Mouse (Mus musculus): Measurements from ENCODE around the gene Plbd1. TPM values are rescaled to one million over a fixed set of nuclear protein-coding genes. Genes with fewer than 3 reads are reported as not detected.

The Plbd1 gene
- polyA plus RNA-seq, 1 experiment from 2014 or later = 35.8 TPM

DNA sequence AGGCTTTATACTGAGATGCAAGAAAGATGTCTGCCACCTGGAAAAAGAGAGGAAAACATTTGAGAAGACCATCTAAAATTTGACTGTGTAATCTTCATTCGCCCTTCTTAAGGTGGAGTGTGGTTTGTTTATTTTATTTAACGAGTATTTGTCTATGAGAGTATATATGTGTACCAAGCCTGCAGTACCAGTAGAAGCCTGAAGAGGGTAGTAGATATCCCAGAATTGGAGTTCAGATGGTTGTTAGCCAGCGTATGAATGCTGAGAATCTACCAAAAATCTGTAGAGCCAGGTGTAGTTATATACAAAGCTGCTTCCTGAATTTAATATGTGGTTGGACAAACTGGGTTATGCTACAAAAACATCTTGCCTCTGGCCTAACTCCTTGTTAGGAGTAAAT, 49.4 kb downstream of the Plbd1 start:
- Histone ChIP-seq H3K36me3 (peaks cover 39% of the 10 kb centered on the region), H3K4me2 (no peak overlapping the region), H3K9me3 (no peaks in the 10 kb centered on the region), H3K27ac (no peak overlapping the region), H3K27me3 (no peaks in the 10 kb centered on the region), H3K9ac (no peak overlapping the region), H3K4me1 (no peaks in the 10 kb centered on the region), H3K4me3 (no peak overlapping the region)
- ATAC-seq (ENCODE audit: insufficient number of reproducible peaks, low FRiP score, low TSS enrichment, low read depth) = no peak
- 94% methylated on average over 3 of the region's 3 CpGs for WGBS

DNA sequence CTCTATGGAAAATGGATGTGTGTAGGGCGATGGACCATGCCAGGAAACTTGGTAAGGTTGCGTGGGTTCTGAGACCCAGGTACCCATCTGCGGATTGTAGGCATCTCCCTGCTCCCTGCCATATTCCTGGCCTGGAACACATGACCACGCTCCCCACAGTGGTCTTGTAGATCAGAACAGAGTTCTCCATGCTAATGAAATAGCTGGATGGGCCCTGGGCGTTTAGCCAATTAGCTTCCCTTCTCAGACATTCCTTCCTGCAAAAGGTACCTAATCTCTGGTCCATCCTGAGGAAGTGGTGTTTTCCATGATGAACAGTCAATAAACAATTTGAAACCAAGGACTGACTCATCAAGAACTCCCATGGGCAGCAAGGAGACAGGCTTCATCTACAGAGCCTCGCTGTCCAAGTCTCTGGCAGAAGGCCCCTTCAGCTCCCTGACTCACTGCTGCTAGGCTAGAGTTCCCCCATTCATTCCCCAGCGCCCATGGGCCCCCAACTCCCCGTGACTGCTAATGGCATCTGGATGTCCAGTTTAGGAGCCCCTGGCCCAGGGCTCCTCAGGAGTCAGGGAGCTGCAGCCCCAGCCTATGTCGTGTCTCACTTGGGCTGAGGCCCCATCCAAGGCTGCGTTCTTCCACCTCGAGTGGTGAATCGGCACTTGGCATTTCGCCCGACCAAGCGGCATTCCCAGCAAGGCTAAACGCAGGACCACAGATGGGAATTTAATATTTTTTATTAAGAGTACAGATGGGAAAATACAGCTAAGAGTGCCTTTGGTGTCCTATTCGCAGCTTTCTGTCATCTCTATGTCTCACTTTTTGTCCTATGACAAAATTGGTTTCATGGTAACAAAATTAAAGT, 50.1 kb downstream of the Plbd1 start:
- H3K27ac ChIP-seq = no peak overlapping the region
- H3K4me2 ChIP-seq = no peak overlapping the region
- no peaks in the 10 kb centered on the region for H3K4me1 ChIP-seq
- no peak overlapping the region for H3K9ac ChIP-seq
- H3K36me3 ChIP-seq = peaks cover 45% of the 10 kb centered on the region
- ATAC-seq (ENCODE audit: insufficient number of reproducible peaks, low FRiP score, low TSS enrichment, low read depth) = no peak
- H3K9me3 ChIP-seq = no peaks in the 10 kb centered on the region
- 90% methylated on average over 17 of the region's 17 CpGs for WGBS
- no peaks in the 10 kb centered on the region for H3K27me3 ChIP-seq
- H3K4me3 ChIP-seq = no peak overlapping the region

DNA sequence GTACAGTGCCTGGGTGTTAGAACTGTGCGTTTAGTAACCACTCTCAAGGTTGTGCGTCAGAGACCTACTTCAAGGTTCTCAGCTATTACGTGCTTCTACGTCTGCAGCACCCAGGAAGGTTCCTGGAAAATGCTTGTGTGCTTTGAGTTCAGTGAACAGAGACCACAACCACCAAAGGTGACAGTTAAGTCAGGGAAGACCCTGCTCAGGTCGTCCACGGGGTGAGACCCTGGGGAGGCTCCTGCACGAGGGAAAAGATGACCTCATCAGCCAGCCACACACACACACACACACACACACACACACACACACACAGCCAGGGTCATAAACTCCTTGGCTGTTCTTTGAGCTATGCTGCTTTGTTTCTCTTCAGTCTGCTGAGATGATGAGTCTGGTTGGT, 59.1 kb downstream of the Plbd1 start:
- H3K27ac ChIP-seq = no peak overlapping the region
- 80% methylated on average over 7 of the region's 7 CpGs for WGBS
- H3K27me3 ChIP-seq = no peaks in the 10 kb centered on the region
- no peaks in the 10 kb centered on the region for H3K4me1 ChIP-seq
- H3K4me2 ChIP-seq = no peak overlapping the region
- ATAC-seq (ENCODE audit: insufficient number of reproducible peaks, low FRiP score, low TSS enrichment, low read depth) = no peak
- H3K9me3 ChIP-seq = no peaks in the 10 kb centered on the region
- peaks cover 82% of the 10 kb centered on the region for H3K36me3 ChIP-seq
- no peak overlapping the region for H3K4me3 ChIP-seq
- no peak overlapping the region for H3K9ac ChIP-seq

DNA sequence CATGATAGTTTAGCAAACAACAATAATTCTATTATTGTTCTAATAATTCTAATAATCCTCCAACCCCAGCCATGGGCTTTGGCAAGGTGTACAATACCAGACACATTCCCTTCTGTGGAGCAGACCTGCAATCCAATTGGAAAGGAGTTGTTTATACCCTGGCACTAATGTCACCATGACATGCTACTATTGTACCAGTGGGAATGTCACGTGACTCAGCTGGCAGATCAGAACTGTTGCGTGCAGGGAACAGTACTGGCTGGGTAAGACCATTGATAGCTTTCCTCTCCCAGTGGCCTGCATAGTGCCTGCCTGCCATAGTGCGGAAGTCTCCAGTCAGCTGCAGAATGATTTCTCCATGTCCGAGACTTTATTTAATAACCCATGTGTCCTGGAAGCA, 67.2 kb downstream of the Plbd1 start:
- no peak overlapping the region for H3K4me2 ChIP-seq
- 88% methylated on average over 4 of the region's 4 CpGs for WGBS
- no peak overlapping the region for H3K9ac ChIP-seq
- no peak overlapping the region for H3K4me3 ChIP-seq
- H3K4me1 ChIP-seq = no peaks in the 10 kb centered on the region
- ATAC-seq (ENCODE audit: insufficient number of reproducible peaks, low FRiP score, low TSS enrichment, low read depth) = no peak
- peaks cover 61% of the 10 kb centered on the region for H3K36me3 ChIP-seq
- no peaks in the 10 kb centered on the region for H3K27me3 ChIP-seq
- H3K27ac ChIP-seq = no peak overlapping the region
- no peaks in the 10 kb centered on the region for H3K9me3 ChIP-seq

DNA sequence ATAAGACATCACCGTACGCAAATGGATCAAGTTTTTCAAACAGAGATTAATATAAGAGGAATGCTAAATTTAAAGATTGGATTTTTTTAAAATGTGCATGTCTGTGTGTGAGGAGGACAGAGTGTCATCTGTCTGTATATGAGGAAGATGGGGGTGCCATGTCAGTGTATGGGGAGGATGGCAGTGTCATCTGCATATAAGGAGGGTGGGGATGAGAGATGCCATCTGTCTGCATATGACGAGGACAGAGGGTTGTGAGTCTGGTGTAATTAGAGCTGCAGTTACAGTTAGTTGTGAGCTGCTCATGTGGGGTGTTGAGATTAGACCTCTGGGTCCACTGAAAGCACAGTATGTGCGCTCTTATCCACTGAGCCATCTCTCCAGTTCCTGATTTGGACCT, 71.0 kb downstream of the Plbd1 start:
- Histone ChIP-seq H3K27me3 (no peaks in the 10 kb centered on the region), H3K9me3 (no peaks in the 10 kb centered on the region), H3K4me3 (no peak overlapping the region), H3K27ac (no peak overlapping the region), H3K4me1 (no peaks in the 10 kb centered on the region), H3K36me3 (peaks cover 63% of the 10 kb centered on the region), H3K9ac (no peak overlapping the region), H3K4me2 (no peak overlapping the region)
- ATAC-seq (ENCODE audit: insufficient number of reproducible peaks, low FRiP score, low TSS enrichment, low read depth) = no peak
- 90% methylated on average over 4 of the region's 4 CpGs for WGBS

DNA sequence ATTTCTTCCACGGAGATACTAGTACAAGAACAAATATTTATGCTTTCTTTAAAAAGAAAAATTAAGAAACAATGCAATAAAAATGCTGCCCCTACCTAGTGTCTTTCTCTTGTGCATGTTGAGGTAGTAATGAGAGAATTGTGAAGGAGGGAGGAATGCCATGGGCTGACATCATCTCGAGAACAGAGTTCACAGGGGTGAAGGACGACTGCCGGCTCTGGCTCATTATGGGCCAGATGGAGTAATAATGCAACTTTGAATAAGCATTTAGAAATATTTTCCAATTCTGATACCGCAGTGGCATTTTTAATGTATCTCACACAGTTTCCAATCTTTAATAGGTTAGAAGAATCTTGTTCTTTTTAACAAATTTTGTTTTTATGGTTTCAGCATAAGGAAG, 95.7 kb downstream of the Plbd1 start:
- no peak overlapping the region for H3K4me2 ChIP-seq
- no peak overlapping the region for H3K4me3 ChIP-seq
- no peaks in the 10 kb centered on the region for H3K27me3 ChIP-seq
- no peak overlapping the region for H3K9ac ChIP-seq
- no peak for ATAC-seq (ENCODE audit: insufficient number of reproducible peaks, low FRiP score, low TSS enrichment, low read depth)
- H3K27ac ChIP-seq = no peak overlapping the region
- peaks cover 14% of the 10 kb centered on the region; the same call in 1 of the 2 replicates for H3K9me3 ChIP-seq
- 82% methylated on average over 5 of the region's 5 CpGs for WGBS
- H3K4me1 ChIP-seq = no peaks in the 10 kb centered on the region
- peaks cover 74% of the 10 kb centered on the region for H3K36me3 ChIP-seq

Other genes starting within 250 kb of the Plbd1 start
- gene E330021D16Rik, start 246.4 kb downstream of the Plbd1 start, polyA plus RNA-seq (2015; fragmentation: Nextera tagmentation; extraction: Ambion mirVana) = not detected in 2 replicates
- gene Atf7ip, start 155.8 kb downstream of the Plbd1 start, polyA plus RNA-seq (2015; fragmentation: Nextera tagmentation; extraction: Ambion mirVana) = 35.2 and 36.4 TPM in 2 replicates
- gene Gucy2c, start 119.8 kb upstream of the Plbd1 start, polyA plus RNA-seq (2015; fragmentation: Nextera tagmentation; extraction: Ambion mirVana) = 0.06 and 0.07 TPM in 2 replicates
- gene Hist4h4, start 142.5 kb upstream of the Plbd1 start, polyA plus RNA-seq (2015; fragmentation: Nextera tagmentation; extraction: Ambion mirVana) = 0.25 and 0.54 TPM in 2 replicates
- 140 and 142 TPM in 2 replicates for gene H2afj, start 146.3 kb upstream of the Plbd1 start, polyA plus RNA-seq (2015; fragmentation: Nextera tagmentation; extraction: Ambion mirVana)
- gene BC049715, start 165.7 kb upstream of the Plbd1 start, polyA plus RNA-seq (2015; fragmentation: Nextera tagmentation; extraction: Ambion mirVana) = 1.1 and 1.4 TPM in 2 replicates
- 90.4 and 90.9 TPM in 2 replicates for gene Wbp11, start 166.3 kb upstream of the Plbd1 start, polyA plus RNA-seq (2015; fragmentation: Nextera tagmentation; extraction: Ambion mirVana)
- gene Smco3, start 173.5 kb upstream of the Plbd1 start, polyA plus RNA-seq (2015; fragmentation: Nextera tagmentation; extraction: Ambion mirVana) = 0.56 and 0.62 TPM in 2 replicates
- gene Art4, start 195.8 kb upstream of the Plbd1 start, polyA plus RNA-seq (2015; fragmentation: Nextera tagmentation; extraction: Ambion mirVana) = 2.9 and 3.9 TPM in 2 replicates
- 350 and 381 TPM in 2 replicates for gene Mgp, start 213.9 kb upstream of the Plbd1 start, polyA plus RNA-seq (2015; fragmentation: Nextera tagmentation; extraction: Ambion mirVana)